Comparison of ENCODE assay signal across 8 mouse cellular contexts in the genomic region with DNA sequence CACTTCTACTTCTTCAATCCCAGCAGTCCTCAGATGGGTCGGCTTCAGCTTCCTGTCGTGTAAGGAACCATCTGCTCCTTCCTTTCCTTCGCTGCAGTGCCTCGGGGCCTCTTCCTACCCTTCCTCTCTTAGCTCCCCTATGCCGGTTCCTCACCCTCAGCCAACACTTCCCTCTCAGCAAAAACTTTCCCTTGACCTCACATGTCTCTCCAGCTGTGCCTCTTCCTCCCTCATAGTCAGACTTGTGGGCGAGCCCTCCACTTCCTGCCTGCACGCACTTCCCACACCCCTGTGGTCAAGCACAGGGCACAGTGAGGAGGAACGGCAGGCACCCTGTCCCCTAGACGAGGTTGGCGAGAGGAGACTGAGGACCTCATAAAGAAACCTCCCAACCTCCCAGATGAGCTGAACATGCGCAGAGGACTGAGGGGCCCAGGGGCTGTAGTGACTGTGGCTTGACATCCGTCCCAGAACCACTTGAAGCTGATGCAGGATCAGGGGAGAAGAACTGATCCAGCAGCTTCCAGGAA. TPM values are rescaled to one million over a fixed set of nuclear protein-coding genes. Genes with fewer than 3 reads are reported as not detected.
A peak's percentile ranks its signal among the peaks of the same experiment; 100 is the strongest.
DNase-seq lines count a peak whose midpoint lies in the region; ATAC-seq and TF ChIP-seq lines count a peak whose summit lies in the region.

No protein-coding gene starts in this region.

- ATAC-seq in liver, embryonic 12.5 days = peak; percentile 63
- ATAC-seq in hindbrain, embryonic 11.5 days (ENCODE audit: low FRiP score) = no peak

- peak overlapping the region; percentile 26 for H3K4me2 ChIP-seq in liver, embryonic 12.5 days
- no peak overlapping the region for H3K4me2 ChIP-seq in hindbrain, embryonic 11.5 days (replicated peaks; ENCODE audit: low read depth, low read length)

- H3K27me3 ChIP-seq in liver, embryonic 12.5 days (replicated peaks) = no peaks in the 10 kb centered on the region
- no peaks in the 10 kb centered on the region for H3K27me3 ChIP-seq in spleen, adult 2 months (ENCODE audit: control insufficient read depth, insufficient read depth, low read length)
- H3K27me3 ChIP-seq in hindbrain, embryonic 11.5 days (ENCODE audit: control insufficient read depth, insufficient read depth, low read length) = no peaks in the 10 kb centered on the region

- H3K4me3 ChIP-seq in liver, embryonic 12.5 days = no peak overlapping the region
- no peak overlapping the region for H3K4me3 ChIP-seq in spleen, adult 2 months (ENCODE audit: extremely low read depth, insufficient read depth, insufficient read length)
- H3K4me3 ChIP-seq in hindbrain, embryonic 11.5 days (ENCODE audit: low read depth, low read length) = no peak overlapping the region

- H3K9me3 ChIP-seq in liver, embryonic 12.5 days (replicated peaks) = no peaks in the 10 kb centered on the region
- no peaks in the 10 kb centered on the region for H3K9me3 ChIP-seq in hindbrain, embryonic 11.5 days (ENCODE audit: control insufficient read depth, low read length)

- DNase-seq in kidney, adult 18-20 months = peak; percentile 16
- DNase-seq in kidney, adult 11 months = no peak
- peak; percentile 62 to 83 for DNase-seq in heart, adult 9 months (ENCODE audit: low spot score in 2 of 2)
- DNase-seq in spleen, adult 2 months (ENCODE audit: low read depth in 1 of 2, low spot score in 2 of 2) = peak in 1 of 2 experiments; percentile 36
- no peak for DNase-seq in frontal cortex, adult 2 months (ENCODE audit: extremely low spot score in 1 of 2, low spot score in 1 of 2)
- DNase-seq in cerebellum, postnatal 4 days (ENCODE audit: low spot score in 2 of 2) = no peak
- DNase-seq in hindbrain, embryonic 11.5 days (ENCODE audit: low spot score) = no peak

- TF ChIP-seq POLR2A in spleen, adult 2 months (IDR thresholded peaks at IDR 0.05; ENCODE audit: low read depth, low read length) = no peak

- no peak overlapping the region for H3K9ac ChIP-seq in liver, embryonic 12.5 days
- no peak overlapping the region for H3K9ac ChIP-seq in hindbrain, embryonic 11.5 days (ENCODE audit: low read depth, low read length)

- peaks cover 45% of the 10 kb centered on the region for H3K4me1 ChIP-seq in liver, embryonic 12.5 days
- H3K4me1 ChIP-seq in spleen, adult 2 months (ENCODE audit: control insufficient read depth, insufficient read depth, insufficient read length) = peaks cover 14% of the 10 kb centered on the region; the same call in 1 of the 2 replicates
- H3K4me1 ChIP-seq in hindbrain, embryonic 11.5 days (replicated peaks; ENCODE audit: control insufficient read depth, insufficient read depth, low read length) = no peaks in the 10 kb centered on the region

- peak overlapping the region; percentile 75 for H3K27ac ChIP-seq in liver, embryonic 12.5 days
- H3K27ac ChIP-seq in spleen, adult 2 months (ENCODE audit: insufficient read depth, low read length) = peak overlapping the region; percentile 57
- no peak overlapping the region for H3K27ac ChIP-seq in hindbrain, embryonic 11.5 days (ENCODE audit: low read depth, low read length)

- TF ChIP-seq CTCF in spleen, adult 2 months (IDR thresholded peaks at IDR 0.05; ENCODE audit: extremely low read depth, insufficient read depth, insufficient read length, insufficient replicate concordance) = no peak

- 22% methylated on average over 12 of the region's 12 CpGs for WGBS in liver, embryonic 12.5 days (ENCODE audit: insufficient replicate concordance)
- WGBS in spleen, adult 2 months = 5% methylated on average over 12 of the region's 12 CpGs
- WGBS in hindbrain, embryonic 11.5 days = 70% methylated on average over 12 of the region's 12 CpGs

- H3K36me3 ChIP-seq in liver, embryonic 12.5 days = no peaks in the 10 kb centered on the region
- H3K36me3 ChIP-seq in spleen, adult 2 months (ENCODE audit: control insufficient read depth, insufficient read depth, low read length) = no peaks in the 10 kb centered on the region
- no peaks in the 10 kb centered on the region for H3K36me3 ChIP-seq in hindbrain, embryonic 11.5 days (ENCODE audit: control insufficient read depth, insufficient read depth, low read length)

RNA-seq across cellular contexts. Expression of a gene that starts 18.6 kb away (rescaled TPM):
- 1.7 and 2.2 TPM in 2 replicates for polyA plus RNA-seq in liver, embryonic 12.5 days (2016; fragmentation: Nextera tagmentation; extraction: Ambion mirVana)
- 12.3 and 13.5 TPM in 2 replicates for polyA plus RNA-seq in spleen, adult 2 months (2012; rRNA removed)
- polyA plus RNA-seq in frontal cortex, adult 2 months (2012; rRNA removed) = 74.9 and 86.0 TPM in 2 replicates
- 6.3 and 8.3 TPM in 2 replicates for polyA plus RNA-seq in hindbrain, embryonic 11.5 days (2014; fragmentation: Nextera tagmentation; extraction: Ambion mirVana)

RNA-seq across cellular contexts. Expression of a gene that starts 23.9 kb away (rescaled TPM):
- polyA plus RNA-seq in liver, embryonic 12.5 days (2016; fragmentation: Nextera tagmentation; extraction: Ambion mirVana) = 3.4 and 3.6 TPM in 2 replicates
- polyA plus RNA-seq in spleen, adult 2 months (2012; rRNA removed) = 36.0 and 46.0 TPM in 2 replicates
- polyA plus RNA-seq in frontal cortex, adult 2 months (2012; rRNA removed) = 3.4 and 4.1 TPM in 2 replicates
- 3.1 and 3.3 TPM in 2 replicates for polyA plus RNA-seq in hindbrain, embryonic 11.5 days (2014; fragmentation: Nextera tagmentation; extraction: Ambion mirVana)

Comparison
In these comparisons a context has a peak if more than half of its experiments do, and no peak if none do; other contexts are left out.
1. DNase-seq: peak in kidney, adult 18-20 months (single experiment) and heart, adult 9 months (2 of 2); none in kidney, adult 11 months (single experiment), frontal cortex, adult 2 months (0 of 2), cerebellum, postnatal 4 days (0 of 2) and hindbrain, embryonic 11.5 days (single experiment).